In the genomic region with DNA sequence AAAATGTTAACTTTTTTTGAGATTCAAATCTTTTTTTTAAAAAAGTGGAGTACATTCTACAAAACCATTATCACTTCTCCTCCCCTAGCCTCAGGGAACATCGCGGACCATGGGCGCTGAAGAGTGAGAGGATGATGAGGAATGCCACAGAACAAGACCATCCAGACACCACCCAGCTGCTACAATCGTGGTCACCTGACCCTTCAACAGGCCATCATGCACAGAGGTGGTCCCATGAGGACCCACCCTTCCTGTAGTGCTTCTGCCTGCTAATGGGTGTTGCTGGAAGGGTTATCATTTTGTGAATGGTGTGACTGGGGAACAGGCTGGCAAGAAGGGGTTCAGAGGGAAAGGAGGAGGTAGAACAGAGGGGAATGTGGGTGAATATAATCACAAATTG, we compare ENCODE assay signal across 29 mouse cellular contexts. TPM values are rescaled to one million over a fixed set of nuclear protein-coding genes. Genes with fewer than 3 reads are reported as not detected.
A peak's percentile ranks its signal among the peaks of the same experiment; 100 is the strongest.
DNase-seq lines count a peak whose midpoint lies in the region; ATAC-seq and TF ChIP-seq lines count a peak whose summit lies in the region.
"Had no signal": no experiment of that assay in that cellular context is flagged by ENCODE, and none has a peak within 500 bp of the region (broad histone marks: within the 10 kb centered on the region; RNA-seq: fewer than 3 reads in every experiment).

No protein-coding gene starts in this region.

- H3K4me3 ChIP-seq in limb, embryonic 13.5 days: no peak overlapping the region
- H3K4me3 ChIP-seq in limb, embryonic 10.5 days: no peak overlapping the region
- peak overlapping the region; percentile 33; the same call in 1 of the 2 replicates for H3K4me3 ChIP-seq in G1E (ENCODE audit: low read depth, low read length)
- H3K4me3 ChIP-seq: embryonic facial prominence, embryonic 13.5 days; embryonic facial prominence, embryonic 15.5 days; erythroblast, embryonic 14.5 days; forebrain, embryonic 10.5 days; forebrain, embryonic 12.5 days had no signal

- 0 out of 2 replicates have a peak overlapping the region, but pooled peaks have one; percentile 14 for H3K4me2 ChIP-seq in limb, embryonic 13.5 days (replicated peaks)
- H3K4me2 ChIP-seq: embryonic facial prominence, embryonic 13.5 days; embryonic facial prominence, embryonic 15.5 days; forebrain, embryonic 12.5 days had no signal

- ATAC-seq in limb, embryonic 13.5 days (ENCODE audit: low FRiP score, low read depth): no peak
- ATAC-seq in G1E (ENCODE audit: extremely low read depth, insufficient number of reproducible peaks, low FRiP score, poor library complexity, severe bottlenecking): no peak
- ATAC-seq: activated CD4-positive, CD25-positive, alpha-beta regulatory T cell, adult 4 months; CD4-positive, CD25-positive, alpha-beta regulatory T cell, adult 4 months; forebrain, embryonic 14.5 days; forebrain, embryonic 16.5 days; Patski had no signal

- no peaks in the 10 kb centered on the region for H3K36me3 ChIP-seq in limb, embryonic 13.5 days
- no peaks in the 10 kb centered on the region for H3K36me3 ChIP-seq in limb, embryonic 10.5 days
- H3K36me3 ChIP-seq in G1E (replicated peaks): peaks cover 28% of the 10 kb centered on the region
- H3K36me3 ChIP-seq: embryonic facial prominence, embryonic 13.5 days; embryonic facial prominence, embryonic 15.5 days; forebrain, embryonic 10.5 days; forebrain, embryonic 12.5 days had no signal

- intact Hi-C loops in heart, postnatal 25 days (cut with DNase I): no loop called here

- no peak for DNase-seq in limb, embryonic 10.5 days (ENCODE audit: low spot score)
- DNase-seq in ES-CJ7 (ENCODE audit: low read depth, low spot score): peak; percentile 27
- DNase-seq in G1E (ENCODE audit: low spot score): no peak
- peak; percentile 26 for DNase-seq in ZHBTc4 (ENCODE audit: low read depth, low spot score)
- no peak for DNase-seq in adrenal gland, adult 2 months
- DNase-seq in heart, postnatal 25 days (ENCODE audit: low spot score): no peak
- no peak for DNase-seq in gastrocnemius, postnatal 25 days
- DNase-seq: adrenal gland, postnatal 10 days; adrenal gland, postnatal 25 days; B cell, adult 2 months; cerebellum, adult 11 months; cerebellum, adult 18-20 months; cerebellum, adult 8-10 months; cerebellum, adult 9-11 months; cerebellum, postnatal 14 days; cerebellum, postnatal 36 days; embryo, embryonic 11 days had no signal

- no peaks in the 10 kb centered on the region for H3K27me3 ChIP-seq in limb, embryonic 13.5 days
- no peaks in the 10 kb centered on the region; the same call in 1 of the 2 replicates for H3K27me3 ChIP-seq in limb, embryonic 10.5 days (ENCODE audit: low read depth, poor library complexity, severe bottlenecking)
- no peaks in the 10 kb centered on the region for H3K27me3 ChIP-seq in G1E (ENCODE audit: insufficient read depth, low read length)
- H3K27me3 ChIP-seq: CH12.LX; embryonic facial prominence, embryonic 13.5 days; embryonic facial prominence, embryonic 15.5 days; forebrain, embryonic 12.5 days; Patski had no signal

- H3K9me3 ChIP-seq in limb, embryonic 13.5 days: no peaks in the 10 kb centered on the region
- H3K9me3 ChIP-seq in limb, embryonic 10.5 days (replicated peaks): no peaks in the 10 kb centered on the region
- H3K9me3 ChIP-seq in G1E (replicated peaks): no peaks in the 10 kb centered on the region
- H3K9me3 ChIP-seq: embryonic facial prominence, embryonic 13.5 days; embryonic facial prominence, embryonic 15.5 days; forebrain, embryonic 10.5 days; forebrain, embryonic 12.5 days had no signal

- WGBS in limb, embryonic 13.5 days: 88% methylated on average over 4 of the region's 4 CpGs
- 88% methylated on average over 4 of the region's 4 CpGs for WGBS in limb, embryonic 10.5 days

- no peak overlapping the region for H3K9ac ChIP-seq in limb, embryonic 13.5 days
- H3K9ac ChIP-seq: embryonic facial prominence, embryonic 13.5 days; embryonic facial prominence, embryonic 15.5 days; forebrain, embryonic 12.5 days had no signal

- TF ChIP-seq CTCF in G1E (IDR thresholded peaks at IDR 0.05; ENCODE audit: low read depth, low read length): no peak

- H3K27ac ChIP-seq in limb, embryonic 13.5 days: no peak overlapping the region
- H3K27ac ChIP-seq in limb, embryonic 10.5 days: no peak overlapping the region
- H3K27ac ChIP-seq: embryonic facial prominence, embryonic 13.5 days; embryonic facial prominence, embryonic 15.5 days; forebrain, embryonic 10.5 days; forebrain, embryonic 12.5 days had no signal

- peaks cover 37% of the 10 kb centered on the region for H3K4me1 ChIP-seq in limb, embryonic 13.5 days
- H3K4me1 ChIP-seq in limb, embryonic 10.5 days: peaks cover 34% of the 10 kb centered on the region
- H3K4me1 ChIP-seq in G1E (ENCODE audit: insufficient read depth, low read depth, low read length): peaks cover 22% of the 10 kb centered on the region

RNA-seq across cellular contexts. Expression of gene Hibadh, which starts 2.9 kb away (rescaled TPM):
- 91.7 and 93.9 TPM in 2 replicates for polyA plus RNA-seq in limb, embryonic 13.5 days (2015; fragmentation: Nextera tagmentation; extraction: Ambion mirVana)
- 64.2 and 68.7 TPM in 2 replicates for polyA plus RNA-seq in limb, embryonic 10.5 days (2016; fragmentation: Nextera tagmentation; extraction: Ambion mirVana)
- 105 and 112 TPM in 2 replicates for total RNA-seq in G1E (2014; fragmentation: Nextera tagmentation)
- total RNA-seq in G1E (2017): 61.6 and 72.9 TPM in 2 replicates
- 16.7 and 20.1 TPM in 2 replicates for polyA plus RNA-seq in G1E (2012)
- total RNA-seq in adrenal gland, adult 2 months (2021): 100 to 1,000 TPM; 181 to 188 TPM
- polyA plus RNA-seq in adrenal gland, adult 2 months (2012; rRNA removed): 45.4 and 49.8 TPM in 2 replicates
- 100 to 1,000 TPM; 242 to 244 TPM for total RNA-seq in heart, postnatal 25 days (2021)
- total RNA-seq in gastrocnemius, postnatal 25 days (2021): 100 to 1,000 TPM; 107 to 108 TPM

Comparison
In these comparisons a context has a peak if more than half of its experiments do, and no peak if none do; other contexts are left out.
1. DNase-seq: peak in ES-CJ7 (single experiment) and ZHBTc4 (single experiment); none in limb, embryonic 10.5 days (single experiment), G1E (single experiment), adrenal gland, adult 2 months (single experiment), heart, postnatal 25 days (single experiment) and gastrocnemius, postnatal 25 days (single experiment).